Mouse (Mus musculus): ENCODE data around the gene Il15ra. TPM values are rescaled to one million over a fixed set of nuclear protein-coding genes. Genes with fewer than 3 reads are reported as not detected.
A peak's percentile ranks its signal among the peaks of the same experiment; 100 is the strongest.

Gene Il15ra
- total RNA-seq, 2 experiments from 2014 or later = 17.6 to 29.5 TPM

DNA sequence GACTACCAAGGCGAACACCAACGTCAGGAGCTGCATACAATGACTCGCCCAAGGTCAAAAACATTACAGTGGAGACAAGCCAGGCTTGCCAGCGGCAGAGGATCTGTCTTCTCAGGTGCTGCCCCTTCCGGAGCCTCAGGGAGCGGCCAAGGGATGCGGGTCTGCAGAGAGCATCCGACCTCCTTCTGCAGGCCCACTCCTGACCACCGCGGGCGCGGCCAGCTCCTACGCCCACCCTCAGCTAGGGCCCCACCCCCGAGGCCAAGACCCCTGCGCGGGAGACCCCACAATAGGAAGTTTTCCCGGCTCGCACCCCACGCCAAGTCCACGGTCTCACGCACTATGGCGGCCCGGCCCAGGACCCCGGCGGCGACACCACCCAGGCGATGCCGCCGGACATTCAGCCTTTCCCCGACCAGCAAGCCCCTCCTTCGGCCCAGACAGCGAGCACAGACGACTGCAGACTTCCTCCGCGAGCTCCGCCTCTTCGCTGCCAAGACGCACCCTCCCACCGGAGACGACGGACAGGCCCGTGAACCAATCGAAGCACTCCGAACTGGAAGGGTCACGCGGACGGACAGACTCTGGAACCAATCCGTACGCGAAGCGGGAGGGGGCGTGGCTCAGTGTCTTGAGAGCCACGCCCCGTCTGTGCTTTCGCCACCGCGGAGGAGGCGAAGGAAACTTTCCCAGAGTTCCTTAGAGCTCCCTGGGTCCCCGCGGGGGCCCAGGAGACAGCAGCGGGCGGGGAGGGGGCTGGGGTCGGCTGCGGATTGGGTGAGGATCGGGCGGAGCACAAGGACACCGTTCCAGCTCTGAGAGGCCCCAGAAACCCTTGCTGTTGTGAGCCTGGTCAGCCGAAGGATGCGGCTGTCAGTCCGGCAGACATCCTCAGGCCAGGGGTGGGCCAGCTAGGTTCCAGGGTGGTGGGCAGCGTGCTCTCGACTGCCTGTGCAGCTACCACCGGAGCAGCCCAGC lies 72.3 kb downstream of the Il15ra start, which contains the start of the genes Fbh1 and Ankrd16:
Fbh1 (minus strand) TSS at position 492 of the 978 bp plus-strand sequence.
Ankrd16 (plus strand) TSS at position 786 of the 978 bp plus-strand sequence.
- DNase-seq (ENCODE audit: low spot score) = peak; percentile 100

DNA sequence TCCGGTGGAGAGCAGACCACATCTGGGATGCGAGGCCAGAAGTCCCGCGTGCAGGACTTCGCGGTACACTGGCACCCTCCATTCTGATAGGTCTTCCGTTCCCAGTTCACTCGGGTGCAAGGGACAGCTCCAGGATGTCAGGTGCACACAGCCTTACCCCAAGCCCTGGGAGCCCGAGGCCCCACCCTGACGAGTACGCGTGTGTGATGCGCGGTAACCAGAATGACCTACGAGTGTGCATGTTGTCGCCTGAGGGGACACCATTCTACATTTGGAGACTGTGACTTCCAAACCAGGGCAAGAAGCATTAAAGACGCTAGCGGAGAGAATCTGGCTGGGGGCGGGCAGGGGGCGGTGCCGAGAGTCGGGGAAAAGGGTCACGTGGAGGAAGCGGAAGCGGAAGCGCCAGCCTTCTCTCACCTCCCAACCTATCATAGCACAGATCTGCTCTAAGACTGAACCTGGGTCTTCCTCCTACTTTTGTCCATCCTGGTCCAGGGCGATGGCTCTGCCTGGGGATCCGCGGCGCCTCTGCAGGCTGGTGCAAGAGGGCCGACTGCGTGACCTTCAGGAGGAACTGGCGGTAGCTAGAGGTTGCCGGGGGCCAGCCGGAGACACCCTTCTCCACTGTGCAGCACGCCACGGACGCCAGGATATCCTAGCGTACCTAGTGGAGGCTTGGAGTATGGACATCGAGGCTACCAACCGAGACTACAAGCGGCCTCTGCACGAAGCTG lies 73.2 kb downstream of the Il15ra start:
- peak; percentile 84 for DNase-seq (ENCODE audit: low spot score)

Other genes with a start within 250 kb of the Il15ra start
- 100 to 1,000 TPM; 140 to 400 TPM for gene Pfkfb3, start 151.2 kb upstream of the Il15ra start, total RNA-seq (2021)
- 10 to 100 TPM; 54.7 to 55.5 TPM for gene Rbm17, start 101.1 kb upstream of the Il15ra start, total RNA-seq (2021)
- gene Gm17490, start 79.0 kb upstream of the Il15ra start, total RNA-seq (2021) = not detected
- under 1 TPM; 0.43 to 0.59 TPM for gene Il2ra, start 62.5 kb upstream of the Il15ra start, total RNA-seq (2021)
- 10 to 100 TPM; 19.3 to 19.5 TPM for gene Fbh1, start 72.3 kb downstream of the Il15ra start, total RNA-seq (2021)
- 10 to 100 TPM; 20.9 to 22.1 TPM for gene Ankrd16, start 72.6 kb downstream of the Il15ra start, total RNA-seq (2021)